Mouse (Mus musculus): ENCODE data around the gene Lhx9. TPM values are rescaled to one million over a fixed set of nuclear protein-coding genes. Genes with fewer than 3 reads are reported as not detected.

The Lhx9 gene
- polyA plus RNA-seq (2017; shearing (Covaris generic)): 0.20 TPM

DNA sequence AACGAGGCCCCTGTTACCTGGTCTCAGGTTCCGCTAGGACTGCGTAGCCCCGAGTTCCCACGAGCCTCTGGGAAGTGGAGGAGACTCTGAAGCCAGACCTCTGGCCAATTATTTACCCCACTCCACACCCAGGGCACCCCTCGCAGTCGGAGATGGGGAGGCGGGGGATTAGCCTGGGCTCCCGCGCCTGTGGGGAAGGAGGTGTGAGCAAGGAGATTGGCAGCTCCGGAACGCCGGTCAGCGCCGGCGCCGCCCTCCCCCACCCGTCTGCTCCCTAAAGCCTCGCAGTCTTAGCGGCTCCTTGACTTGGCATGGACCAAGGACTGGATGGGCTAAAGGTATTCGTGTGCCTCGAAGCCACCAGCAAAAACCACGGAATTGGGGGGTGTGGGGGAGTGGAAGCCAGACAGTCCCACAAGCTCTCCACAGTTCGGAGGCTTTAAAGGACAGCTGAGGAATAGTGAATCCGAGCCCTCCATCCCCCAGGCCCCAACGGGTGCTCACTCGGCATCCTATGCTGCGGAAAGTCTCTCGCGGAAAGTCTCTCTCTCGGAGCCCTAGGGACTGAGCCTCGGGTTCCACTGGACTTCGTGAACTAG is at the start of gene Lhx9:
Gene Lhx9 (minus strand): TSS at position 67 of the 599 bp plus-strand sequence.

DNA sequence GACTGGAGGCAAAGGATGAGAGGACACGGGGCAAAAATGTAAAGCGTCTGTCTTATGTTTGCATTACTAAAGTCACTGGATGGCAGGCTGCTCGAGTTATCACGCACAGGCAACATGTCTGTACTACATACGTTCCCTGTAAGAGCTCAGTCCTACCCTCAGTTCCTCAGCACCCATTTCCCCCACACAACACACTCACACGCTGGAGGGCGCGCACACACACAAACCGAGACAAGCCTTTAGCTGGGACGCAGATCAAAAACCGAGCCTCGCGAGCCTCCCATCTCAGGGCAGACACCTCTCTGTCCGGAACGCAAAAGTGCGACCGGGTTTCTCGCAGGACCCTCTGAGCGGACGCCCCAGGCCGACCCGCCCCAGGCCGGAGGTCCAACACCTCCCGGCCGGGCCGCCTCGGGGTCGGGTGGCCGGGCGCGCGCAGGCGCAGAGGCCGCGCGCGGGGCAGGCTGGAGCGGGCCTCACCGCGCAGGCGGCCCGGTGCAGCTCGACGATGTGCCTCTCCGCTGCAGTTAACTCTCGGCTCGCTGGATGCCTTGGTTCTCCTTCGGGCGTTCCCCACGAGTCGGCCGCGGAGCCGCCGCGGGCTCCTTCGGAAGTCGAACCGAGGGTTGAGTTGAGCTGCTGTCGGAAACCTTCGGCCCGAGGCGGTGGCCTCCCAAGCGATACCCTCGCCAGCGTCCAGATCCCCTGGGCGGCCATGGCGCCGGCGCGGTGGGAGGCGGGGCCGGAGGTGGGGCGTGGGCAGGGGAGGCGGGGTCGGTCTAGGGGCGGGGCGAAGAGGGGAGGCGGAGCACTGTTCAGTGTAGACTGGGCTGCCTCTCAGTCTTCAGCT is 7.9 kb upstream of the Lhx9 start, which contains the start of gene 2310009B15Rik:
Gene 2310009B15Rik (minus strand): TSS at position 752 of the 850 bp plus-strand sequence.

Other genes starting within 250 kb of the Lhx9 start
- gene Nek7, start 228.4 kb downstream of the Lhx9 start, polyA plus RNA-seq (2017; shearing (Covaris generic)): 203 TPM
- 13.7 TPM for gene 2310009B15Rik, start 8.3 kb upstream of the Lhx9 start, polyA plus RNA-seq (2017; shearing (Covaris generic))
- gene Dennd1b, start 114.9 kb upstream of the Lhx9 start, polyA plus RNA-seq (2017; shearing (Covaris generic)): 46.0 TPM

Data from effector memory CD4-positive, alpha-beta T cell, adult 5 months (primary cell).